ENCODE assay signal across 19 mouse cellular contexts in genomic region chr5:92452876-92453275, GRCm38 (mm10). TPM values are rescaled to one million over a fixed set of nuclear protein-coding genes. Genes with fewer than 3 reads are reported as not detected.
DNase-seq lines count a peak whose midpoint lies in the region; ATAC-seq lines count a peak whose summit lies in the region.
"Had no signal": no experiment of that assay in that cellular context is flagged by ENCODE, and none has a peak within 500 bp of the region (broad histone marks: within the 10 kb centered on the region; RNA-seq: fewer than 3 reads in every experiment).

No protein-coding gene starts in this region.

- 0 out of 2 replicates have a peak, but pooled peaks have one; percentile 22 for ATAC-seq in granulocyte monocyte progenitor cell, adult 5-6 weeks (replicated peaks; ENCODE audit: poor library complexity, severe bottlenecking)
- ATAC-seq in activated CD4-positive, CD25-positive, alpha-beta regulatory T cell, adult 4 months = no peak
- ATAC-seq: forebrain, embryonic 13.5 days; forebrain, embryonic 15.5 days; forebrain, postnatal 0 days; Patski had no signal

- DNase-seq in A20 (ENCODE audit: low read depth, low spot score) = peak; percentile 62
- peak; percentile 7 to 19 for DNase-seq in B cell, adult 2 months
- DNase-seq in left cerebral cortex, postnatal 14 days (ENCODE audit: low spot score in 2 of 2) = no peak
- DNase-seq in cerebellum, postnatal 4 days (ENCODE audit: low spot score in 2 of 2) = no peak
- DNase-seq: adrenal gland, adult 2 months; adrenal gland, postnatal 10 days; adrenal gland, postnatal 25 days; cerebellum, adult 11 months; cerebellum, adult 18-20 months; cerebellum, adult 8-10 months; cerebellum, adult 9-11 months; cerebellum, postnatal 14 days; cerebellum, postnatal 36 days; forebrain, postnatal 0 days had no signal

- intact Hi-C loops in left cerebral cortex, postnatal 14 days (cut with DNase I) = no loop called here

RNA-seq across cellular contexts. Expression of gene Nup54, which starts 17.9 kb away (rescaled TPM):
- total RNA-seq in granulocyte monocyte progenitor cell, adult 5-6 weeks (2014; fragmentation: Nextera tagmentation) = 45.1 and 73.9 TPM in 2 replicates
- 82.6 and 103 TPM in 2 replicates for total RNA-seq in granulocyte monocyte progenitor cell, adult 5-6 weeks (2017)
- 10 to 100 TPM; 25.6 to 29.5 TPM for total RNA-seq in left cerebral cortex, postnatal 14 days (2021)
- polyA plus RNA-seq in activated CD4-positive, CD25-positive, alpha-beta regulatory T cell, adult 4 months (2017; shearing (Covaris generic)) = 10 to 100 TPM; 34.5 to 40.6 TPM

RNA-seq across cellular contexts. Expression of gene Scarb2, which starts 53.8 kb away (rescaled TPM):
- total RNA-seq in granulocyte monocyte progenitor cell, adult 5-6 weeks (2014; fragmentation: Nextera tagmentation) = 17.2 and 20.9 TPM in 2 replicates
- total RNA-seq in granulocyte monocyte progenitor cell, adult 5-6 weeks (2017) = 41.2 and 43.1 TPM in 2 replicates
- 10 to 100 TPM; 81.8 to 82.3 TPM for total RNA-seq in left cerebral cortex, postnatal 14 days (2021)
- 10 to 100 TPM; 10.6 to 11.8 TPM for polyA plus RNA-seq in activated CD4-positive, CD25-positive, alpha-beta regulatory T cell, adult 4 months (2017; shearing (Covaris generic))

Comparison
In these comparisons a context has a peak if more than half of its experiments do, and no peak if none do; other contexts are left out.
1. DNase-seq: peak in A20 (single experiment) and B cell, adult 2 months (2 of 2); none in left cerebral cortex, postnatal 14 days (0 of 2) and cerebellum, postnatal 4 days (0 of 2).